Mouse (Mus musculus) heart, postnatal 10 days (tissue): Measurements from ENCODE around the gene 4930539E08Rik. TPM values are rescaled to one million over a fixed set of nuclear protein-coding genes. Genes with fewer than 3 reads are reported as not detected.

Experiments
- DNase-seq, 2 experiments: peaks; one replicate each; pipeline ENCODE4 v3.0.0; 2021
- intact Hi-C: fragments of 180-260 bp; cut with DNase I; formaldehyde crosslinking; loops from one replicate; pipeline ENCODE4 v1.15.1; 2025
- total RNA-seq, 2 experiments: library from RNA; stranded (reverse); gene quantifications; 2 replicates each; pipeline ENCODE4 v1.2.3; 2021

Gene 4930539E08Rik
- total RNA-seq, 2 experiments from 2014 or later = 0.05 TPM; not detected in 1

DNA sequence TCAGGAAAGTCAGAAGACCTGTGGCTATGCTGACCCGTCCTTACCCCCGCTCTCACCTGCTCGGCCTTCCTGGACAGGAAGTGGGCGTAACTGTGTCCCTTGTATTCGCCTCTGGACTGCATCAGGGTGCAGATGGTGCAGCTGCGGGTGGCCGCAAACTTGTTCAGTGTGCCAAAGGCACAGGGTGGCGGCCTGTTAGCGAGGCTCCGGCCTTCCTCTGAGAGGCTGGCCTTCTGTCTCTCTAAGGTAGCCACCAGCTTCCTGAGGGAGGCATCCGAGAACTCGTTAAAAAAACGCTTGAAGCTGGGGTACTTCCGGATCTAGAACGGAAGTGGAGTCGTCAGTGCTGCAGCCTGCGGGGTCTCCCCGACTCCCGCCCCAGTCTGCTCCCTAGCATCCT is 15.7 kb downstream of the 4930539E08Rik start:
- no peak for DNase-seq
- intact Hi-C loops = no loop called here

- intact Hi-C loops = no loop called here
- no peak for DNase-seq
Measured at GRCm38 (mm10) chr17:28898249-28898648, 16.9 kb downstream of the 4930539E08Rik start.

DNA sequence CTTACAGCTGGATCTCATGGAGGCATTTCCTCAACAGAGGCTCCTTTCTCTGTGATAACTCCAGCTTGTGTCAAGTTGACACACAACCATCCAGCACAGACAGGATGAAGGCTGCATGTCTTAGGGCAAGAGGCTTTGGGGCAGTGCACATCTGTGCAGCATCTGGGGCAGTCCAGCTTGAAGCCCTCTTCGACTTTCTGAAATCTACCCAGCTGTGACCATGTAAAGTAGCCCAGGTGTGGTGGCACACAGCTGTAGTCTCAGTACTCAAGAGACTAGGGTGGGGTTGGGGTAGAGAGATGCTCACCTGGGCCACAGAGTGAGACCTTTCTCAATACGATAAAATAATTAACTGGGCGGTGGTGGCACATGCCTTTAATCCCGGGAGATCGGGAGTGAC is 17.3 kb downstream of the 4930539E08Rik start:
- intact Hi-C loops = no loop called here

GRCm38 (mm10) chr17:28896095-28896780 is 18.9 kb downstream of the 4930539E08Rik start:
- no peak for DNase-seq
- intact Hi-C loops = no loop called here

More for the DNA sequence above, 17.3 kb downstream of the 4930539E08Rik start:
- DNase-seq = no peak

GRCm38 (mm10) chr17:28895217-28895875 is 19.8 kb downstream of the 4930539E08Rik start:
- no peak for DNase-seq
- intact Hi-C loops = no loop called here

- DNase-seq = no peak
- intact Hi-C loops = no loop called here
Measured at GRCm38 (mm10) chr17:28894050-28894767, 20.9 kb downstream of the 4930539E08Rik start.

DNA sequence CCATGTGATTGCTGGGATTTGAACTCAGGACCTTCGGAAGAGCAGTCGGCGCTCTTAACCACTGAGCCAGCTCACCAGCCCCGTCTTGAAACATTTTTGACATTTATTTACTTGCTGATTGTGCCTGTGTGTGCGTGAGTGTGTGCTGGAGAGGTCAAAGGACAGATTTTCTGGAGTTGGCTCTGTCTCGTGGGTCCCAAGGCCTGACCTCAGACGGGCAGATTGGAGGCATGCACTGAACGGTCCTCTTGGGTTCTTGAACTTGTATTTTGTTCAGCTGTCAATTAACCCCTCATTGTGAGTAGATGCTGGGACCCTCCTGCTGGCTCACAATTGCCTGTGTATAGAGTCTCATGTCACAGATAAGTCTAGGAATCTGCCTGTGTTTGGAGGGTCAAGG is 28.9 kb downstream of the 4930539E08Rik start:
- intact Hi-C loops = no loop called here

GRCm38 (mm10) chr17:28885231-28885630 is 29.9 kb downstream of the 4930539E08Rik start:
- intact Hi-C loops = no loop called here
- no peak for DNase-seq

More for the DNA sequence above, 28.9 kb downstream of the 4930539E08Rik start:
- no peak for DNase-seq

DNA sequence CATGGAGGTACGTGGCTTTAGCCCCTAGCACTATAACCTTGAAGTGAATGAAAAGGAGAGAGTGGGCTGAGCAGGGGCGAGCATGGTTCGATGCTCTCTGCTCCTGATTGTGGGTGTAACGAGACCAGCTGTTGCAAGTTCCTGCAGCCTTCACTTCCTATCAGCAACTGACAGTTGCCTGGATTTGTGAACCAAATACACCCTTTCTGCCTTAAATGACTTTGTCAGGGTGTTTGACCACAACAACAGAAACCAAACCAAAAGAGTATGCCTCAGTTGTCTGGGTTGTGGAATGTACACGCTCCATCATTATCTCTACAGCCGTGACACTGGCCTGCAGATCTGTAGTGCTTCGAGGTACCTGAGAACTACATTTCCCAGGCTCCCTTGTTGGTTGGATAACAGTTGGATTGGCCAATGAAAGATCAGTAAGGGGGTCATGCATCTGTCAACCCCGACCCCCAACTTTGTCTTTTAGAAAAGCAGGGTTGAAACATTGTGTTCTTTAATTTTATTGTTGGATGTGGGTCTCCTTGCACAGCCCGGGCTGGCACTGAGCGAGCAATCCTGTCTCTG is 31.1 kb downstream of the 4930539E08Rik start:
- intact Hi-C loops = no loop called here
- no peak for DNase-seq

DNA sequence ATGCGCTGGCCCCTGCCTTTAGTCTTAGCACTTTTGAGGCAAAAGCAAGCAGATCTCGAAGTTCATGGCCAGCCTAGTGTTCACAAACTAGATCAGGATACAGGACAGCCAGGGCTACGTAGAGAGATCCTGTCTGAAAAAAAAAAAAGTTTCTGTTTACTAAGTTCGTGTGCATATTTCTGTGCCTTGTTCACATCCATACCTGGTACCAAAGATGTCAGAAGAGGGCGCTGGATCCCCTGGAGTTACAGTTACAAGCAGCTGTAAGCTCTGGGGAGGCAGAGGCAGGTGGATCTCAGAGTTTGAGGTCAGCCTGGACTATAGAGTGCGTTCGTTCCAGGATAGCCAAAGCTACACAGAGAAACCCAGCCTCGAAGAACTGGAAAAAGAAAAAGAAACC is 32.3 kb downstream of the 4930539E08Rik start:
- intact Hi-C loops = no loop called here
- DNase-seq = no peak

GRCm38 (mm10) chr17:28882316-28882715 is 32.8 kb downstream of the 4930539E08Rik start:
- DNase-seq = peak; percentile 46 to 71
- intact Hi-C loops = no loop called here

- intact Hi-C loops = loop anchor here (5.0 kb wide), 1 partner anchor 188 kb away; the partner anchor contains the start of genes Mapk14 and Slc26a8
- peak; percentile 74 to 85 for DNase-seq
Measured at GRCm38 (mm10) chr17:28879931-28880391, 35.2 kb downstream of the 4930539E08Rik start.

GRCm38 (mm10) chr17:28876821-28877220 is 38.3 kb downstream of the 4930539E08Rik start:
- intact Hi-C loops = loop anchor here (5.0 kb wide), 1 partner anchor 185 kb away; the partner anchor contains the start of genes Mapk14 and Slc26a8
- no peak for DNase-seq

- no peak for DNase-seq
- intact Hi-C loops = loop anchor here (5.0 kb wide), 1 partner anchor 184 kb away; the partner anchor contains the start of genes Mapk14 and Slc26a8
Measured at GRCm38 (mm10) chr17:28876331-28876730, 38.8 kb downstream of the 4930539E08Rik start.

DNA sequence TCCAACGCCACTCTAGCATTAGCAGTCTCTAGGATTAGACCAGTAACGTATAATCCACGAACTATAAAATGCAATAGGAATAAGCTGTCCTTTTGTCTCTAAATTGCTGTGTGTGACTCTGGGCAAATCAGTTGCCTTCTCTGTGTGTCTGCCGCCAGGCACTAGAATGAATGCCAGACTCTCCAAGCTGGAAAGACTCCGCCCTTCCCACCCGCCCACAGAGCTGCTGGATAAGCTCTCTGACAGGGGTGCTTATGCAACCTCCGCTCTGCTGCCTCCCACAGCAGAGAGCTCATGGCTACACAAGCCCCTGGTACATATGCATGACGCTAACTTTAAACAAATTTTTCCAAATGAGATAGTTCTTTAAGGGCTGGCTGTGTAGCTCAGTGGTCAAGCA is 39.8 kb downstream of the 4930539E08Rik start:
- intact Hi-C loops = loop anchor here (5.0 kb wide), 1 partner anchor 183 kb away; the partner anchor contains the start of genes Mapk14 and Slc26a8
- peak; percentile 75 to 80 for DNase-seq

GRCm38 (mm10) chr17:28874825-28875224 is 40.3 kb downstream of the 4930539E08Rik start:
- DNase-seq = peak; percentile 79 to 82
- intact Hi-C loops = loop anchor here (5.0 kb wide), 1 partner anchor 183 kb away; the partner anchor contains the start of genes Mapk14 and Slc26a8

DNA sequence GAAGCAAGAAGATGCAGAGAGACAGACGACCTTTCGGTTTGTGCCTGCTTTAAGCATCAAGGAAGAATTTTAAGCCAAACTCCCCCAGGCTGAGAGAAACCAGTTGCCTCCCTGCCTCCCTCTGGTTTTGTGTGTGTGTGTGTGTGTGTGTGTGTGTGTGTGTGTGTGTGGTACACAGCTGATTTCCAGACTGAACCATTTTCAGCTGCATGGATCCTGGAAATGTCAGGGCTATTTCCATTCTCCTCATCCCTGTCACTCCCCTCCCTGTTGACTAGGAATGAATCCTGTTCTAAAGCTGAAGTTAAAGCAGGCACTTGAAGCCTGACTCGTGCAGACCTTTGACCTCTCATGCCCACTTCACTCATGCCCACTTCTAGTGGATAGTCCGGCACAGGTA is 40.9 kb downstream of the 4930539E08Rik start:
- no peak for DNase-seq
- intact Hi-C loops = no loop called here

DNA sequence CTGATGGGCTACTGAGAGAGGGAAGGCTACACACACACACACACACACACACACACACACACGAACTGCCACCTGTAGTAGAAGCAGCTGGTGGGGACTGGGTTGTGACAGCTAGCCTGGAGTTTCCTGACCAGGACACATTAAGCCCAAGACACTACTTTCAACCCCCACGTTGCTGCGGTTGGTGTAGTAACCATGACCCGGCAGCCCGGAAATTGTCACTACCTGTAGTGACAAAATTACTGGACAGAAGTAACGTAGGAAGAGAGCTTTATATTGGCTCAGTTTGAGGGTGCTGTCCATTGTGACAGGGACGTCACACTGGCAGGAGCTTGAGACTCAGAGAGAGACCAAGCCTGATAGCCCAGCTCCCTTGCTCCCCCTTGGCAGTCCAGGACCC is 42.8 kb downstream of the 4930539E08Rik start:
- DNase-seq = no peak
- intact Hi-C loops = no loop called here

GRCm38 (mm10) chr17:28871831-28872230 is 43.3 kb downstream of the 4930539E08Rik start:
- DNase-seq = no peak
- intact Hi-C loops = no loop called here

GRCm38 (mm10) chr17:28870435-28870834 is 44.7 kb downstream of the 4930539E08Rik start:
- intact Hi-C loops = no loop called here
- no peak for DNase-seq
